Mouse (Mus musculus) neural tube, embryonic 12.5 days (tissue): ENCODE data around the gene Mau2. TPM values are rescaled to one million over a fixed set of nuclear protein-coding genes. Genes with fewer than 3 reads are reported as not detected.
A peak's percentile ranks its signal among the peaks of the same experiment; 100 is the strongest.
"Not testable (repeated sequence)": the region's sequence is repeated elsewhere in the genome, so short reads cannot be mapped to it uniquely, and the experiment has no call there.

Experiments used
- ATAC-seq: fragments of 200-750 bp; cut with Nextera tagmentation; 2 replicates; pipeline ENCODE4 v1.8.0; 2017; ENCODE audit warnings: low read depth, mild to moderate bottlenecking, moderate TSS enrichment, moderate library complexity; ENCODE audit not compliant: low FRiP score
- H3K27ac ChIP-seq: fragments of 300-500 bp; sonication (generic); 2 replicates; pipeline ENCODE4 v1.5.1; 2016
- H3K27me3 ChIP-seq: fragments of 300-500 bp; sonication (generic); replicated peaks from 2 replicates; pipeline ENCODE4 v1.6.1; 2016; ENCODE audit warnings: mild to moderate bottlenecking
- H3K36me3 ChIP-seq: fragments of 300-500 bp; sonication (generic); 2 replicates; pipeline ENCODE4 v1.6.1; 2016; ENCODE audit warnings: mild to moderate bottlenecking
- H3K4me1 ChIP-seq: fragments of 300-500 bp; sonication (generic); 2 replicates; pipeline ENCODE4 v1.6.1; 2016
- H3K4me2 ChIP-seq: fragments of 300-500 bp; sonication (generic); replicated peaks from 2 replicates; pipeline ENCODE4 v1.6.1; 2016; ENCODE audit warnings: mild to moderate bottlenecking
- H3K4me3 ChIP-seq: fragments of 300-500 bp; sonication (generic); 2 replicates; pipeline ENCODE4 v1.5.1; 2016
- H3K9ac ChIP-seq: fragments of 300-500 bp; sonication (generic); 2 replicates; pipeline ENCODE4 v1.6.1; 2016; ENCODE audit warnings: mild to moderate bottlenecking
- H3K9me3 ChIP-seq: fragments of 300-500 bp; sonication (generic); 2 replicates; pipeline ENCODE4 v1.6.1; 2016; ENCODE audit warnings: mild to moderate bottlenecking
- WGBS: fragments of 180-500 bp; shearing (Covaris S2); methylation state at CpG from one replicate; pipeline ENCODE4 v1.1.7; 2016; 5-methylcytosine and 5-hydroxymethylcytosine counted together
- polyA plus RNA-seq: library from polyadenylated mRNA; unstranded; fragments of >200 nt; fragmentation: Nextera tagmentation; extraction: Ambion mirVana; gene quantifications from 2 replicates; pipeline ENCODE4 v1.2.1, GENCODE M21; 2016

Gene Mau2
- polyA plus RNA-seq, 1 experiment from 2014 or later, result 70.9 TPM

GRCm38 (mm10) chr8:70012763-70013162, 29.8 kb downstream of the Mau2 start:
- 90% methylated on average over 1 of the region's 1 CpGs for WGBS
- peaks cover 15% of the 10 kb centered on the region for H3K36me3 ChIP-seq
- ATAC-seq, result no peak

GRCm38 (mm10) chr8:70012350-70012749, 30.2 kb downstream of the Mau2 start:
- no peak overlapping the region for H3K9ac ChIP-seq
- H3K4me1 ChIP-seq, result no peaks in the 10 kb centered on the region
- no peaks in the 10 kb centered on the region for H3K9me3 ChIP-seq
- WGBS, result 82% methylated on average over 3 of the region's 3 CpGs
- peaks cover 11% of the 10 kb centered on the region for H3K36me3 ChIP-seq
- no peak overlapping the region for H3K27ac ChIP-seq
- ATAC-seq, result no peak
- no peak overlapping the region for H3K4me3 ChIP-seq
- no peak overlapping the region for H3K4me2 ChIP-seq
- H3K27me3 ChIP-seq, result no peaks in the 10 kb centered on the region

More at GRCm38 (mm10) chr8:70012763-70013162, 29.8 kb downstream of the Mau2 start:
- H3K4me1 ChIP-seq, result no peaks in the 10 kb centered on the region
- H3K27ac ChIP-seq, result no peak overlapping the region
- H3K4me2 ChIP-seq, result no peak overlapping the region
- no peak overlapping the region for H3K9ac ChIP-seq
- H3K4me3 ChIP-seq, result no peak overlapping the region
- no peaks in the 10 kb centered on the region for H3K9me3 ChIP-seq
- no peaks in the 10 kb centered on the region for H3K27me3 ChIP-seq

- WGBS, result 90% methylated on average over 14 of the region's 14 CpGs
- not testable (repeated sequence) for ATAC-seq, H3K4me3 ChIP-seq, H3K9ac ChIP-seq, H3K4me2 ChIP-seq, H3K36me3 ChIP-seq, H3K27me3 ChIP-seq, H3K4me1 ChIP-seq, H3K27ac ChIP-seq, H3K9me3 ChIP-seq
Measured at GRCm38 (mm10) chr8:70010796-70011195, 31.7 kb downstream of the Mau2 start.

GRCm38 (mm10) chr8:70005178-70005577, 37.4 kb downstream of the Mau2 start:
- Histone ChIP-seq H3K4me3 (no peak overlapping the region), H3K27me3 (no peaks in the 10 kb centered on the region), H3K27ac (no peak overlapping the region), H3K9me3 (no peaks in the 10 kb centered on the region), H3K4me1 (peaks cover 5% of the 10 kb centered on the region), H3K4me2 (no peak overlapping the region), H3K9ac (no peak overlapping the region), H3K36me3 (no peaks in the 10 kb centered on the region)
- ATAC-seq, result no peak
- WGBS, result 53% methylated on average over 2 of the region's 2 CpGs

- peaks cover 5% of the 10 kb centered on the region for H3K4me1 ChIP-seq
- no peak overlapping the region for H3K4me2 ChIP-seq
- H3K27me3 ChIP-seq, result no peaks in the 10 kb centered on the region
- no peak overlapping the region for H3K27ac ChIP-seq
- H3K36me3 ChIP-seq, result no peaks in the 10 kb centered on the region
- no peak overlapping the region for H3K9ac ChIP-seq
- no peaks in the 10 kb centered on the region for H3K9me3 ChIP-seq
- ATAC-seq, result no peak
- no peak overlapping the region for H3K4me3 ChIP-seq
Measured at GRCm38 (mm10) chr8:70004345-70004744, 38.2 kb downstream of the Mau2 start.

- ATAC-seq, result no peak
- no peak overlapping the region for H3K9ac ChIP-seq
- no peak overlapping the region for H3K4me3 ChIP-seq
- H3K36me3 ChIP-seq, result no peaks in the 10 kb centered on the region
- H3K4me1 ChIP-seq, result peaks cover 5% of the 10 kb centered on the region
- H3K9me3 ChIP-seq, result no peaks in the 10 kb centered on the region
- H3K27me3 ChIP-seq, result no peaks in the 10 kb centered on the region
- H3K27ac ChIP-seq, result no peak overlapping the region
- 62% methylated on average over 4 of the region's 4 CpGs for WGBS
- H3K4me2 ChIP-seq, result no peak overlapping the region
Measured at GRCm38 (mm10) chr8:70003204-70003657, 39.3 kb downstream of the Mau2 start.

GRCm38 (mm10) chr8:70001892-70002191, 40.7 kb downstream of the Mau2 start:
- H3K4me1 ChIP-seq, H3K9ac ChIP-seq: not testable (repeated sequence)
- H3K4me2 ChIP-seq, result peak overlapping the region; percentile 43

GRCm38 (mm10) chr8:70001176-70001891, 41.2 kb downstream of the Mau2 start:
- Histone ChIP-seq H3K4me1 (peaks cover 10% of the 10 kb centered on the region), H3K4me3 (0 out of 2 replicates have a peak overlapping the region, but pooled peaks have one; percentile 0), H3K36me3 (no peaks in the 10 kb centered on the region), H3K27ac (no peak overlapping the region), H3K27me3 (no peaks in the 10 kb centered on the region), H3K4me2 (peak overlapping the region; percentile 43), H3K9ac (no peak overlapping the region), H3K9me3 (no peaks in the 10 kb centered on the region)
- WGBS, result 3% methylated on average over 16 of the region's 16 CpGs
- no peak for ATAC-seq

More at GRCm38 (mm10) chr8:70001892-70002191, 40.7 kb downstream of the Mau2 start:
- not testable (repeated sequence) for H3K27ac ChIP-seq, H3K9me3 ChIP-seq, H3K27me3 ChIP-seq, H3K36me3 ChIP-seq, ATAC-seq, H3K4me3 ChIP-seq
- WGBS, result 47% methylated on average over 7 of the region's 7 CpGs

- Histone ChIP-seq H3K36me3 (no peaks in the 10 kb centered on the region), H3K27ac (no peak overlapping the region), H3K9ac (no peak overlapping the region), H3K4me1 (peaks cover 11% of the 10 kb centered on the region), H3K27me3 (no peaks in the 10 kb centered on the region), H3K4me3 (no peak overlapping the region), H3K4me2 (no peak overlapping the region), H3K9me3 (no peaks in the 10 kb centered on the region)
- 89% methylated on average over 2 of the region's 2 CpGs for WGBS
- ATAC-seq, result no peak
Measured at GRCm38 (mm10) chr8:70000226-70000625, 42.3 kb downstream of the Mau2 start.

- Histone ChIP-seq H3K4me1 (peaks cover 20% of the 10 kb centered on the region), H3K4me2 (no peak overlapping the region), H3K36me3 (no peaks in the 10 kb centered on the region), H3K4me3 (no peak overlapping the region), H3K27ac (no peak overlapping the region), H3K27me3 (no peaks in the 10 kb centered on the region), H3K9ac (no peak overlapping the region), H3K9me3 (no peaks in the 10 kb centered on the region)
- WGBS, result 88% methylated on average over 4 of the region's 4 CpGs
- ATAC-seq, result no peak
Measured at GRCm38 (mm10) chr8:69999236-69999635, 43.3 kb downstream of the Mau2 start.

- no peak overlapping the region for H3K27ac ChIP-seq
- WGBS, result 93% methylated on average over 3 of the region's 3 CpGs
Measured at GRCm38 (mm10) chr8:69998706-69999105, 43.8 kb downstream of the Mau2 start.

GRCm38 (mm10) chr8:69996589-69997285, 45.8 kb downstream of the Mau2 start:
- WGBS, result 3% methylated on average over 34 of the region's 35 CpGs
- H3K4me2 ChIP-seq, result peak overlapping the region; percentile 88

More at GRCm38 (mm10) chr8:69998706-69999105, 43.8 kb downstream of the Mau2 start:
- no peak overlapping the region for H3K9ac ChIP-seq
- no peak overlapping the region for H3K4me2 ChIP-seq
- H3K4me3 ChIP-seq, result no peak overlapping the region
- H3K4me1 ChIP-seq, result peaks cover 22% of the 10 kb centered on the region
- ATAC-seq, result no peak
- no peaks in the 10 kb centered on the region for H3K36me3 ChIP-seq
- no peaks in the 10 kb centered on the region for H3K9me3 ChIP-seq
- H3K27me3 ChIP-seq, result no peaks in the 10 kb centered on the region

More at GRCm38 (mm10) chr8:69996589-69997285, 45.8 kb downstream of the Mau2 start:
- peak overlapping the region; percentile 60 for H3K4me3 ChIP-seq
- no peaks in the 10 kb centered on the region for H3K9me3 ChIP-seq
- no peak for ATAC-seq
- H3K27ac ChIP-seq, result no peak overlapping the region
- peaks cover 22% of the 10 kb centered on the region for H3K4me1 ChIP-seq
- H3K27me3 ChIP-seq, result no peaks in the 10 kb centered on the region
- H3K36me3 ChIP-seq, result peaks cover 2% of the 10 kb centered on the region; the same call in 1 of the 2 replicates
- peak overlapping the region; percentile 54 for H3K9ac ChIP-seq
